Mouse (Mus musculus) spleen, adult 18-20 months (tissue): Measurements from ENCODE around the gene Gm13698.
"Not testable (repeated sequence)": the region's sequence is repeated elsewhere in the genome, so short reads cannot be mapped to it uniquely, and the experiment has no call there.

Experiments used
- DNase-seq, 2 experiments: peaks; one replicate each; pipeline ENCODE4 v3.0.0; 2022; ENCODE audit warnings: mixed read lengths in 2 of 2

Gm13698 gene

GRCm38 (mm10) chr2:83955393-83955792 is at the start of gene Gm13698:
Gene Gm13698, plus strand, starts transcription at chr2:83955693.
- DNase-seq: not testable (repeated sequence)

GRCm38 (mm10) chr2:83929478-83930088 is 25.9 kb upstream of the Gm13698 start:
- DNase-seq: peak; percentile 9 to 16

GRCm38 (mm10) chr2:83940931-83941361 is 14.5 kb upstream of the Gm13698 start, which contains the start of gene Zswim2:
Gene Zswim2, minus strand, starts transcription at chr2:83941228.
- peak; percentile 38 to 57 for DNase-seq

GRCm38 (mm10) chr2:83941378-83941777 is 14.1 kb upstream of the Gm13698 start:
- no peak for DNase-seq

- DNase-seq: no peak
These were observed 13.7 kb upstream of the Gm13698 start for GRCm38 (mm10) chr2:83941792-83942191.

- not testable (repeated sequence) for DNase-seq
These were observed 5.7 kb downstream of the Gm13698 start, which contains the start of gene Gm13693 for GRCm38 (mm10) chr2:83961203-83961602. Gene Gm13693, plus strand, starts transcription at chr2:83961503.

GRCm38 (mm10) chr2:83967013-83967412 is 11.5 kb downstream of the Gm13698 start, which contains the start of gene Gm13695:
Gene Gm13695, plus strand, starts transcription at chr2:83967313.
- DNase-seq: not testable (repeated sequence)

- not testable (repeated sequence) for DNase-seq
These were observed 17.3 kb downstream of the Gm13698 start, which contains the start of gene Gm13696 for GRCm38 (mm10) chr2:83972823-83973222. Gene Gm13696, plus strand, starts transcription at chr2:83973123.

GRCm38 (mm10) chr2:83978633-83979032 is 23.1 kb downstream of the Gm13698 start, which contains the start of gene Gm13694:
Gene Gm13694, plus strand, starts transcription at chr2:83978933.
- not testable (repeated sequence) for DNase-seq

GRCm38 (mm10) chr2:83984443-83984842 is 28.9 kb downstream of the Gm13698 start, which contains the start of gene Gm13697:
Gene Gm13697, plus strand, starts transcription at chr2:83984743.
- not testable (repeated sequence) for DNase-seq

- DNase-seq: not testable (repeated sequence)
These were observed 34.8 kb downstream of the Gm13698 start, which contains the start of gene Gm13691 for GRCm38 (mm10) chr2:83990253-83990652. Gene Gm13691, plus strand, starts transcription at chr2:83990553.

- DNase-seq: peak in 1 of 2 experiments; percentile 11
These were observed 38.3 kb downstream of the Gm13698 start for GRCm38 (mm10) chr2:83993639-83994255.

GRCm38 (mm10) chr2:83994526-83994925 is 39.0 kb downstream of the Gm13698 start:
- DNase-seq: not testable (repeated sequence)
